Mouse (Mus musculus) C2C12 (cell line): ENCODE data around the gene Ccdc80.

Source experiments
- CEBPB ChIP-seq: IDR thresholded peaks from one replicate; pipeline ENCODE4 v1.6.1; 2011; ENCODE audit warnings: low read depth, mild to moderate bottlenecking, control low read depth, moderate library complexity
- CTCF ChIP-seq: IDR thresholded peaks from one replicate; pipeline ENCODE4 v1.5.1; 2011; ENCODE audit not compliant: control insufficient read depth, insufficient read depth, insufficient read length
- MYOD1 ChIP-seq: IDR thresholded peaks from one replicate; pipeline ENCODE4 v1.6.1; 2011; ENCODE audit warnings: low read depth; ENCODE audit not compliant: control insufficient read depth, insufficient read length
- MYOG ChIP-seq: IDR thresholded peaks from one replicate; pipeline ENCODE4 v1.6.1; 2011; ENCODE audit not compliant: control insufficient read depth, insufficient read length; ENCODE audit errors: extremely low read depth
- USF1 ChIP-seq: IDR thresholded peaks from one replicate; pipeline ENCODE4 v1.6.1; 2011; ENCODE audit warnings: low read depth, mild to moderate bottlenecking, control low read depth, moderate library complexity

DNA sequence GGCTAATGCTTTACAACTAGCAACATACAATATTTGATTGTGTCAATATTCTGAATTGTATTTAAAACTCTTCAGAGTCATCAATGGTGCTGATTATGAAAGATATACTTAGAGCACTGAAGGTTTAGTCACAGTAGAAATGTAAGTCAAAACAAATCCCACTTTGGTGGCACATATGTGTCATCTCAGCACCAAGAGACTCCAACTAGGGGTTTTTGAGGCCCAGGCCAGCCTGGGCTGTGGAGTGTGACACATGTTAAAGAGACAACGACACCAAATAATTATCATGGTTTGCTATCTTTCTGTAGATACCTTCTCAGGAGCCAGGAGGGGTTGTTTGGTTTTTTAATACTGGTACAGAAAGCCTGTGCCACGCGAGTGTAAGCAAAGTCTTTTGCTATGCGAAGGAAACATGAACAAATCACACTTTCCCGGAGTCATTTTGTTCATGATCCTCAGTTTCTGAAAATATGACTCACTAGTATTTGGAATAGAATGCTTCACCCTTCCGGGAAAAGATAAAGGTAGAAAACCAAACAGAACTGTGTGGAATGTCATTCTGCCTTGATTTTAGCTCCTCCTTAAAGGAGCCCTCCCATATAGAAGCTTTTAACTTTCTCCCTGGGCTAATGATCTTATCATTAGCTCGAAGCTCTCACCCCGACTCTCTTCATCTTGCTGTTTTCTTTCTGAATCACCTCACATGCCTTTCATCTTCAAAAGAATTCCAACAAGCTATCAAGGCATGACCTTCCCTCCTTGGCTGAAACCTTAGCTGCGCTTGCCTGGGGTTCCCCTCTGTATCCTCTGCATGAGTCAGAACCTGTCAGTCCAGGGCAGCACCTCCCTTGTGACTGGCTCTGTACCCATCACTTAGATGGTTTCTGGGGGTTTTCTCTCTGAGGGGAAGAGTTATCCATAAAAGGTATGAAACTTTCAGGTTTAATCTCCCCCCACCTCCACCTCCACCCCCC is 31.3 kb downstream of the Ccdc80 start:
- TF ChIP-seq CTCF (no peak), CEBPB (no peak), USF1 (no peak), MYOG (no peak), MYOD1 (no peak)
